23 mouse cellular contexts compared by ENCODE assay signal in the genomic region with DNA sequence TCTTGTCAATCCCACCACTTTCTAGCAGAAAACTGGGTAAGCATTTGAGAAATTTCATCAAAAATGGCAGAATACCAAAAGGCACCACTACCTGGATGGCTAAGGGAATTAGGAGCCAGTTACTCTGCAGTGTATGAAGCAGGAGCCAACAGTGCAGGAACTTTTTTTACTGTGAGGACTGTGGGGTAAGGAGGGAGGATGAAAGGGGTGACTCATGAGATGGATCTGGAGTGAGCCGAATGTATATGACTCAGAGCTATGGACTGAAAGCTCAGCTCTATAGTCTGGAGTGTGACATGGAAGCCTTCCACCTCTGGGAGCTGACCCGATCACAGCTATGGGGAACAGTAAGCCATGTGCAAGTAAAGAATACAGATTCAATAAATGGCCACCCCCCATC.
DNase-seq lines count a peak whose midpoint lies in the region; ATAC-seq and TF ChIP-seq lines count a peak whose summit lies in the region.
"Had no signal": no experiment of that assay in that cellular context is flagged by ENCODE, and none has a peak within 500 bp of the region (broad histone marks: within the 10 kb centered on the region; RNA-seq: fewer than 3 reads in every experiment).

No protein-coding gene starts in this region.

- H3K4me1 ChIP-seq in hindbrain, embryonic 16.5 days (ENCODE audit: control insufficient read depth, insufficient read depth, low read depth, low read length): no peaks in the 10 kb centered on the region
- no peaks in the 10 kb centered on the region for H3K4me1 ChIP-seq in hindbrain, embryonic 12.5 days
- H3K4me1 ChIP-seq: forebrain, embryonic 10.5 days; heart, embryonic 12.5 days; hindbrain, embryonic 10.5 days; hindbrain, embryonic 15.5 days had no signal

- peak; percentile 39 for DNase-seq in 3134 (ENCODE audit: extremely low read depth, insufficient read length, low spot score)
- peak; percentile 80 for DNase-seq in brain, adult 2 months (ENCODE audit: low read depth, low spot score)
- DNase-seq in urinary bladder, adult 2 months (ENCODE audit: low spot score): no peak
- DNase-seq: adrenal gland, adult 8-10 months; adrenal gland, postnatal 36 days; B cell, adult 2 months; cerebellum, adult 11 months; cerebellum, adult 8-10 months; cerebellum, postnatal 14 days; gastrocnemius, postnatal 10 days; heart, adult 2 months had no signal

- no peaks in the 10 kb centered on the region for H3K27me3 ChIP-seq in hindbrain, embryonic 16.5 days (replicated peaks; ENCODE audit: control insufficient read depth, insufficient read depth, low read length)
- H3K27me3 ChIP-seq in hindbrain, embryonic 12.5 days: no peaks in the 10 kb centered on the region
- H3K27me3 ChIP-seq in C2C12 (ENCODE audit: control insufficient read depth, insufficient read depth, insufficient read length): no peaks in the 10 kb centered on the region
- H3K27me3 ChIP-seq: embryonic facial prominence, embryonic 12.5 days; heart, embryonic 12.5 days; hindbrain, embryonic 15.5 days had no signal

- H3ac ChIP-seq in C2C12 (ENCODE audit: control insufficient read depth, insufficient read length, low read depth): no peak overlapping the region

- no peak for TF ChIP-seq CTCF in C2C12 (IDR thresholded peaks at IDR 0.05; ENCODE audit: control insufficient read depth, insufficient read depth, insufficient read length)

- H3K9me3 ChIP-seq in hindbrain, embryonic 16.5 days (ENCODE audit: control insufficient read depth, low read length): no peaks in the 10 kb centered on the region
- H3K9me3 ChIP-seq in hindbrain, embryonic 12.5 days (replicated peaks): no peaks in the 10 kb centered on the region
- H3K9me3 ChIP-seq: embryonic facial prominence, embryonic 12.5 days; forebrain, embryonic 10.5 days; heart, embryonic 12.5 days; hindbrain, embryonic 10.5 days; hindbrain, embryonic 15.5 days had no signal

- no peak overlapping the region for H3K4me3 ChIP-seq in hindbrain, embryonic 16.5 days (ENCODE audit: low read length)
- H3K4me3 ChIP-seq in hindbrain, embryonic 12.5 days: no peak overlapping the region
- no peak overlapping the region for H3K4me3 ChIP-seq in C2C12 (ENCODE audit: insufficient read depth, poor library complexity, severe bottlenecking)
- H3K4me3 ChIP-seq: embryonic facial prominence, embryonic 12.5 days; forebrain, embryonic 10.5 days; heart, adult 2 months; heart, embryonic 12.5 days; hindbrain, embryonic 10.5 days; hindbrain, embryonic 15.5 days had no signal

- no peaks in the 10 kb centered on the region for H3K79me3 ChIP-seq in C2C12 (ENCODE audit: low read depth)

- H3K4me2 ChIP-seq in hindbrain, embryonic 16.5 days (ENCODE audit: low read length): no peak overlapping the region
- no peak overlapping the region for H3K4me2 ChIP-seq in hindbrain, embryonic 12.5 days (replicated peaks)
- H3K4me2 ChIP-seq: embryonic facial prominence, embryonic 12.5 days; heart, embryonic 12.5 days; hindbrain, embryonic 15.5 days had no signal

- no peaks in the 10 kb centered on the region for H3K79me2 ChIP-seq in C2C12 (ENCODE audit: control insufficient read depth, insufficient read depth)

- no peak overlapping the region for H3K27ac ChIP-seq in hindbrain, embryonic 16.5 days (ENCODE audit: low read depth, low read length)
- H3K27ac ChIP-seq in hindbrain, embryonic 12.5 days: no peak overlapping the region
- H3K27ac ChIP-seq: embryonic facial prominence, embryonic 12.5 days; forebrain, embryonic 10.5 days; heart, adult 2 months; hindbrain, embryonic 10.5 days; hindbrain, embryonic 15.5 days had no signal

- WGBS in hindbrain, embryonic 16.5 days: 86% methylated on average over 2 of the region's 2 CpGs
- WGBS in hindbrain, embryonic 12.5 days: 92% methylated on average over 2 of the region's 2 CpGs

- H3K36me3 ChIP-seq in hindbrain, embryonic 16.5 days (ENCODE audit: control insufficient read depth, insufficient read depth, low read length): peaks cover 14% of the 10 kb centered on the region
- H3K36me3 ChIP-seq in hindbrain, embryonic 12.5 days: peaks cover 22% of the 10 kb centered on the region
- no peaks in the 10 kb centered on the region for H3K36me3 ChIP-seq in C2C12 (ENCODE audit: control insufficient read depth, insufficient read depth)
- H3K36me3 ChIP-seq: embryonic facial prominence, embryonic 12.5 days had no signal

- ATAC-seq in hindbrain, embryonic 16.5 days: peak; percentile 27; the same call in 1 of the 2 replicates
- no peak for ATAC-seq in hindbrain, embryonic 12.5 days (ENCODE audit: low FRiP score)
- no peak for ATAC-seq in erythroblast, adult 5-6 weeks (replicated peaks; ENCODE audit: low FRiP score, poor library complexity, severe bottlenecking)
- ATAC-seq: forebrain, embryonic 14.5 days; inflammation-experienced regulatory T-cells, adult 6 months; intestine, postnatal 0 days had no signal

- H3K9ac ChIP-seq in hindbrain, embryonic 16.5 days (ENCODE audit: low read depth, low read length): no peak overlapping the region
- H3K9ac ChIP-seq in hindbrain, embryonic 12.5 days: no peak overlapping the region
- H3K9ac ChIP-seq: embryonic facial prominence, embryonic 12.5 days; heart, embryonic 12.5 days; hindbrain, embryonic 15.5 days had no signal

TF ChIP-seq in C2C12, 6 proteins besides CTCF, POLR2A, EP300 and RAD21:
- no peak for TF ChIP-seq CEBPB (IDR thresholded peaks at IDR 0.05; ENCODE audit: low read depth)
- peak; percentile 62 for TF ChIP-seq FOSL1 (IDR thresholded peaks at IDR 0.05; ENCODE audit: insufficient read depth, low read length, poor library complexity, severe bottlenecking)
- TF ChIP-seq USF1 (IDR thresholded peaks at IDR 0.05; ENCODE audit: low read depth): no peak
- TF ChIP-seq MYOG (IDR thresholded peaks at IDR 0.05; ENCODE audit: control insufficient read depth, extremely low read depth, insufficient read length): no peak
- no peak for TF ChIP-seq MYOD1 (IDR thresholded peaks at IDR 0.05; ENCODE audit: control insufficient read depth, insufficient read length, low read depth)
- TF ChIP-seq MAX (IDR thresholded peaks at IDR 0.05): peak; percentile 20
